ENCODE assay signal across 11 mouse cellular contexts in genomic region chr15:90935579-90935978, GRCm38 (mm10).
DNase-seq lines count a peak whose midpoint lies in the region; ATAC-seq and TF ChIP-seq lines count a peak whose summit lies in the region.
"Had no signal": no experiment of that assay in that cellular context is flagged by ENCODE, and none has a peak within 500 bp of the region (broad histone marks: within the 10 kb centered on the region; RNA-seq: fewer than 3 reads in every experiment).

No protein-coding gene starts in this region.

- ATAC-seq in embryonic facial prominence, embryonic 14.5 days (ENCODE audit: low read depth) = no peak
- ATAC-seq in stomach, postnatal 0 days (ENCODE audit: low FRiP score, low TSS enrichment) = peak; percentile 24; the same call in 1 of the 2 replicates
- ATAC-seq: intestine, postnatal 0 days had no signal

- no peak overlapping the region for H3K4me2 ChIP-seq in embryonic facial prominence, embryonic 14.5 days (ENCODE audit: low read depth, low read length)
- no peak overlapping the region for H3K4me2 ChIP-seq in stomach, postnatal 0 days (replicated peaks; ENCODE audit: low read depth)
- H3K4me2 ChIP-seq: lung, embryonic 15.5 days had no signal

- WGBS in embryonic facial prominence, embryonic 14.5 days = 66% methylated on average over 6 of the region's 6 CpGs
- 87% methylated on average over 6 of the region's 6 CpGs for WGBS in embryonic facial prominence, embryonic 10.5 days
- 44% methylated on average over 6 of the region's 6 CpGs for WGBS in stomach, postnatal 0 days

- no peak for TF ChIP-seq CTCF in stomach, postnatal 0 days (IDR thresholded peaks at IDR 0.05; ENCODE audit: low read depth)

- no peaks in the 10 kb centered on the region for H3K4me1 ChIP-seq in embryonic facial prominence, embryonic 14.5 days (ENCODE audit: control insufficient read depth, insufficient read depth, low read length)
- H3K4me1 ChIP-seq in embryonic facial prominence, embryonic 10.5 days = peaks cover 3% of the 10 kb centered on the region; the same call in 1 of the 2 replicates
- no peaks in the 10 kb centered on the region for H3K4me1 ChIP-seq in stomach, postnatal 0 days (replicated peaks; ENCODE audit: control insufficient read depth, insufficient read depth)

- no peaks in the 10 kb centered on the region for H3K9me3 ChIP-seq in embryonic facial prominence, embryonic 14.5 days (ENCODE audit: control insufficient read depth, low read length)
- H3K9me3 ChIP-seq in embryonic facial prominence, embryonic 10.5 days = no peaks in the 10 kb centered on the region
- no peaks in the 10 kb centered on the region for H3K9me3 ChIP-seq in stomach, postnatal 0 days (ENCODE audit: control insufficient read depth, low read length)
- H3K9me3 ChIP-seq: lung, embryonic 15.5 days had no signal

- intact Hi-C loops in heart, postnatal 36 days (cut with DNase I) = no loop called here

- no peaks in the 10 kb centered on the region for H3K27me3 ChIP-seq in embryonic facial prominence, embryonic 14.5 days (replicated peaks; ENCODE audit: control insufficient read depth, insufficient read depth, low read length)
- H3K27me3 ChIP-seq in embryonic facial prominence, embryonic 10.5 days (replicated peaks; ENCODE audit: low read depth, poor library complexity, severe bottlenecking) = no peaks in the 10 kb centered on the region
- H3K27me3 ChIP-seq in stomach, postnatal 0 days (ENCODE audit: control insufficient read depth, insufficient read depth, low read length) = no peaks in the 10 kb centered on the region
- H3K27me3 ChIP-seq: lung, embryonic 15.5 days had no signal

- peak; percentile 26 for DNase-seq in embryonic facial prominence, embryonic 14.5 days (ENCODE audit: low spot score)
- no peak for DNase-seq in embryonic facial prominence, embryonic 10.5 days (ENCODE audit: low spot score)
- peak; percentile 17 for DNase-seq in urinary bladder, postnatal 14 days (ENCODE audit: low spot score)
- DNase-seq in urinary bladder, adult 2 months (ENCODE audit: low spot score) = no peak
- peak; percentile 5 to 32 for DNase-seq in heart, postnatal 36 days
- DNase-seq in stomach, postnatal 0 days (ENCODE audit: low spot score) = peak; percentile 16
- no peak for DNase-seq in layer of hippocampus, postnatal 25 days (ENCODE audit: extremely low spot score in 1 of 2, low spot score in 1 of 2)
- DNase-seq in frontal cortex, postnatal 14 days (ENCODE audit: low spot score in 2 of 2) = no peak

- H3K4me3 ChIP-seq in embryonic facial prominence, embryonic 14.5 days (ENCODE audit: low read depth, low read length) = no peak overlapping the region
- no peak overlapping the region for H3K4me3 ChIP-seq in embryonic facial prominence, embryonic 10.5 days
- H3K4me3 ChIP-seq in stomach, postnatal 0 days (ENCODE audit: low read depth, low read length) = no peak overlapping the region
- H3K4me3 ChIP-seq: lung, embryonic 15.5 days; myocyte had no signal

- no peak overlapping the region for H3K27ac ChIP-seq in embryonic facial prominence, embryonic 14.5 days (replicated peaks; ENCODE audit: low read depth, low read length)
- no peak overlapping the region for H3K27ac ChIP-seq in embryonic facial prominence, embryonic 10.5 days (replicated peaks)
- H3K27ac ChIP-seq in stomach, postnatal 0 days (replicated peaks) = no peak overlapping the region
- H3K27ac ChIP-seq: lung, embryonic 15.5 days had no signal

- H3K9ac ChIP-seq in embryonic facial prominence, embryonic 14.5 days (ENCODE audit: low read depth, low read length) = no peak overlapping the region
- H3K9ac ChIP-seq in stomach, postnatal 0 days (ENCODE audit: low read length) = no peak overlapping the region
- H3K9ac ChIP-seq: lung, embryonic 15.5 days had no signal

- no peak for TF ChIP-seq EP300 in stomach, postnatal 0 days (optimal IDR thresholded peaks at IDR 0.05)

- H3K36me3 ChIP-seq in embryonic facial prominence, embryonic 14.5 days (ENCODE audit: control insufficient read depth, insufficient read depth, low read length) = peaks cover 9% of the 10 kb centered on the region; the same call in 1 of the 2 replicates
- H3K36me3 ChIP-seq in embryonic facial prominence, embryonic 10.5 days (replicated peaks) = peaks cover 46% of the 10 kb centered on the region
- no peaks in the 10 kb centered on the region; the same call in 1 of the 2 replicates for H3K36me3 ChIP-seq in stomach, postnatal 0 days (ENCODE audit: control insufficient read depth, insufficient read depth, low read length)
- H3K36me3 ChIP-seq: lung, embryonic 15.5 days had no signal

Comparison
In these comparisons a context has a peak if more than half of its experiments do, and no peak if none do; other contexts are left out.
1. DNase-seq: peak in embryonic facial prominence, embryonic 14.5 days (single experiment), urinary bladder, postnatal 14 days (single experiment), heart, postnatal 36 days (2 of 2) and stomach, postnatal 0 days (single experiment); none in embryonic facial prominence, embryonic 10.5 days (single experiment), urinary bladder, adult 2 months (single experiment), layer of hippocampus, postnatal 25 days (0 of 2) and frontal cortex, postnatal 14 days (0 of 2).